Mouse (Mus musculus) liver, embryonic 14.5 days (tissue): ENCODE measurements around the gene Ch25h. TPM values are rescaled to one million over a fixed set of nuclear protein-coding genes. Genes with fewer than 3 reads are reported as not detected.
A peak's percentile ranks its signal among the peaks of the same experiment; 100 is the strongest.

Experiments
- ATAC-seq: fragments of 200-750 bp; cut with Nextera tagmentation; 2 replicates; pipeline ENCODE4 v1.8.0; 2017; ENCODE audit warnings: moderate number of reproducible peaks, mild to moderate bottlenecking, moderate library complexity; ENCODE audit not compliant: insufficient read depth
- DNase-seq, 3 experiments: peaks; one replicate each; pipeline ENCODE4 v3.0.0-alpha.2; 2012 to 2013; ENCODE audit warnings: low read depth in 3 of 3, low spot score in 3 of 3
- H3K27ac ChIP-seq: fragments of 300-500 bp; sonication (generic); 2 replicates; pipeline ENCODE4 v1.5.1; 2014; ENCODE audit warnings: moderate library complexity, mild to moderate bottlenecking, control low read depth, inconsistent platforms
- H3K27me3 ChIP-seq: fragments of 300-500 bp; sonication (generic); 2 replicates; pipeline ENCODE4 v1.6.1; 2014; ENCODE audit warnings: mild to moderate bottlenecking, low read length, moderate library complexity; ENCODE audit not compliant: control insufficient read depth, insufficient read depth
- H3K36me3 ChIP-seq: fragments of 300-500 bp; sonication (generic); replicated peaks from 2 replicates; pipeline ENCODE4 v1.6.1; 2014; ENCODE audit warnings: low read depth; ENCODE audit not compliant: control insufficient read depth, insufficient read depth
- H3K4me1 ChIP-seq, 2 experiments: fragments of 200-500 bp in 1 of 2; fragments of 300-500 bp in 1 of 2; sonication (generic) in 1 of 2; replicated peaks; 2 replicates each; pipeline ENCODE4 v1.6.1; 2012 to 2014; ENCODE audit warnings: antibody characterized with exemption in 1 of 2, inconsistent platforms in 1 of 2, low read length in 1 of 2; ENCODE audit not compliant: control insufficient read depth in 2 of 2, insufficient read depth in 2 of 2
- H3K4me2 ChIP-seq: fragments of 300-500 bp; sonication (generic); 2 replicates; pipeline ENCODE4 v1.6.1; 2014; ENCODE audit warnings: low read depth, mild to moderate bottlenecking, control low read depth, moderate library complexity
- H3K4me3 ChIP-seq, 2 experiments: fragments of 200-500 bp in 1 of 2; fragments of 300-500 bp in 1 of 2; sonication (generic) in 1 of 2; 2 replicates each; pipeline ENCODE4 v1.5.1; 2012 to 2014; ENCODE audit warnings: low read depth in 2 of 2, low read length in 2 of 2, mild to moderate bottlenecking in 2 of 2, control low read depth in 1 of 2, inconsistent platforms in 1 of 2, moderate library complexity in 1 of 2; ENCODE audit not compliant: insufficient read depth in 1 of 2
- H3K9ac ChIP-seq: fragments of 300-500 bp; sonication (generic); replicated peaks from 2 replicates; pipeline ENCODE4 v1.6.1; 2014; ENCODE audit warnings: mild to moderate bottlenecking, control low read depth, moderate library complexity
- H3K9me3 ChIP-seq: fragments of 300-500 bp; sonication (generic); 2 replicates; pipeline ENCODE4 v1.6.1; 2016; ENCODE audit warnings: low read length, mixed read lengths; ENCODE audit not compliant: control insufficient read depth
- CTCF ChIP-seq: IDR thresholded peaks from 2 replicates; pipeline ENCODE4 v1.5.1; 2016; ENCODE audit warnings: antibody characterized with exemption, low read depth, control low read depth
- EP300 ChIP-seq: IDR thresholded peaks from 2 replicates; pipeline ENCODE4 v1.6.1; 2016; ENCODE audit warnings: antibody characterized with exemption, low read depth
- WGBS: fragments of 180-500 bp; shearing (Covaris S2); extraction: QIAGEN DNeasy Blood & Tissue Kit; methylation state at CpG from one replicate; pipeline ENCODE4 v1.1.7; 2014; ENCODE audit not compliant: insufficient replicate concordance; 5-methylcytosine and 5-hydroxymethylcytosine counted together
- polyA plus RNA-seq, 2 experiments: library from polyadenylated mRNA; depleted of rRNA in 1 of 2; stranded (reverse) in 1 of 2; unstranded in 1 of 2; fragments of >200 nt; fragmentation: Nextera tagmentation in 1 of 2; extraction: Ambion mirVana in 1 of 2; gene quantifications; 2 replicates each; pipeline versions ENCODE4 v1.2.1 to v1.2.3; 2012 to 2014

Ch25h gene
- polyA plus RNA-seq, 2 experiments: 0.15 TPM; not detected in 1

DNA sequence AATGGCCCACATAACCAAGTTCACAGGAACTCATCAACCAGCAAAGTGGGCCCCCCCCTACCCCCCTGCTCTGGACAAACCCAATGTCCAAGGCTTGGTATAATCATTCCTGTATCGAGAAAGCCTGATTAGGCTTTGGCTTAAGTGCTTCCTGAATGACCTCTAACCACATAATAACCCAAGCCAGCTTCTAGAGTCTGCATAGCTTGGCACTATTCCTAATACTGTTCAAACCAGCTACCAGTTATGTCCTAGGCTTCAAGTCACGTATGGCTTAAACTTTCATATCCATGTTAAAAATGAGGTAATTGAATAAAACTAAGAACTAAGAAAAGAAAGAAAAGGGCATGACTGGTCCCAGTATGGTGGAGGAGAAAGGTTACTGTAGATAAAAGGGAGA, 41.4 kb upstream of the Ch25h start:
- Histone ChIP-seq H3K36me3 (no peaks in the 10 kb centered on the region), H3K4me3 (no peak overlapping the region), H3K9me3 (no peaks in the 10 kb centered on the region), H3K4me1 (peaks cover 0 to 9% of the 10 kb centered on the region in 2 experiments; a peak in 2 of 4 replicates), H3K4me2 (no peak overlapping the region), H3K27me3 (no peaks in the 10 kb centered on the region), H3K27ac (no peak overlapping the region), H3K9ac (no peak overlapping the region)
- TF ChIP-seq CTCF (no peak), EP300 (no peak)
- ATAC-seq (no peak), DNase-seq (no peak)
- 59% methylated on average over 2 of the region's 2 CpGs for WGBS

DNA sequence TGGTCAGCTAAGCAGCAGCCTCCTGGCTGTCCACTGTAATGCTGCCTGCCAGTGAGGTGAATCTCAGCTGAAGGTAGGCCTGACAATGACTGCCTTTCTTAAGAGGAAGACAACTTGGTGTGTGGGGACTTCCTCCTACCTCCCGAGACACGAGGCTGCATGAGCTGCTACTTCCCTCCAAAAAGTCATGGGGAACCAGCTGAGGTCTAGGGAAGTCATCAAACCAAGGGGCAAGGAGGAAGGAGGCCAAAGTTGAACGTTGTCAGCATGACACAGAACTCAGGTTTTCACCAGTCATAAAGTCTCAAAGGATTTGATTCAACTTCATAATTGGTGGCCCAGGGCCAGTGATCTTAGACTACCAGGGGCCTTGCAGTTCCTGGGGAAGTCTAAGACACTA, 40.7 kb upstream of the Ch25h start:
- Histone ChIP-seq H3K4me3 (no peak overlapping the region), H3K4me1 (peaks cover 0 to 9% of the 10 kb centered on the region in 2 experiments; a peak in 2 of 4 replicates), H3K9ac (no peak overlapping the region), H3K4me2 (no peak overlapping the region), H3K27ac (no peak overlapping the region), H3K36me3 (no peaks in the 10 kb centered on the region), H3K9me3 (no peaks in the 10 kb centered on the region), H3K27me3 (no peaks in the 10 kb centered on the region)
- DNase-seq (no peak), ATAC-seq (no peak)
- 25% methylated on average over 3 of the region's 3 CpGs for WGBS
- no peak for TF ChIP-seq EP300
- TF ChIP-seq CTCF: no peak

DNA sequence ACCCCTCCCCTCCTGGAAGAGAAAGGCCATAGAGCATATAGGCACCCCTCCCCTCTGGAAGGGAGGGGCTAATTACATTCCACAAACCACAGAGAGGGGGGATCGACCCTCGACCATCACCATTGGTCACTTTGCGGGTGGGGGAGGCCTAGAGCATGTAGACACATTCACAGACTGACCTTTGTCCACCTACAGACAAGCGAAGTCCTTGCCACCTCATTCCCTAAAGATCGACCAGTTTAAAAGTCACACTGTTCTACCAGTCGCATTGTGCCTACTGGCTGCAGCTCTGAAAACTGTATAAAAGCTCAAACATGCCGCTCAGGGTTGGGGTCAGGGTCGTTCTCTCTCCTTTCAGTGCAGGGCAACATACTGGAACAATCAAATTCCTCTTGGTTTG, 36.6 kb upstream of the Ch25h start:
- DNase-seq: peak in 1 of 3 experiments; percentile 35

DNA sequence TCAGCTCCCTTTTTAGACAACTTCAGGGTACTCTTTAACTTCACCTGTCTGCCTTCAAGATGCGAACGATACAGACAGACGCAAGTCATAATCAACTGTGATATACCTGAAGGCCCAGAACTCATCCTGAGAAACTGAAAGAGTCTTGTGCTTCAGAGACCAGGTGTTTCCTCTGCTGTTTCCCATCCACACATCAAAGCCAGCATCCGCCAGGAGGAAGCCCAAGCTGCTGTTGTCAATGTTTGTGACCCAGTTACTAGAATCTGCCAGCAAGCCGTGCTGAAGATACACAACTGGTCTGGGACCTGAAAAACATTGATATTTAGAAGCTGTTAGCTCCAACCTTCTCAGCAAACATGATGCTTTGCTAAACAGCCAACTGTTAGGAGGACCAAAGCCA, 35.8 kb upstream of the Ch25h start:
- ATAC-seq (no peak), DNase-seq (no peak)

More for the DNA sequence above, 36.6 kb upstream of the Ch25h start:
- TF ChIP-seq CTCF: no peak
- TF ChIP-seq EP300: no peak
- Histone ChIP-seq H3K4me2 (peak overlapping the region; percentile 4; the same call in 1 of the 2 replicates), H3K4me1 (no peaks in the 10 kb centered on the region; a peak in 2 of 4 replicates), H3K9ac (no peak overlapping the region), H3K27ac (no peak overlapping the region), H3K36me3 (no peaks in the 10 kb centered on the region), H3K4me3 (no peak overlapping the region), H3K9me3 (no peaks in the 10 kb centered on the region), H3K27me3 (no peaks in the 10 kb centered on the region)
- WGBS: 53% methylated on average over 8 of the region's 8 CpGs
- ATAC-seq: peak; percentile 77

DNA sequence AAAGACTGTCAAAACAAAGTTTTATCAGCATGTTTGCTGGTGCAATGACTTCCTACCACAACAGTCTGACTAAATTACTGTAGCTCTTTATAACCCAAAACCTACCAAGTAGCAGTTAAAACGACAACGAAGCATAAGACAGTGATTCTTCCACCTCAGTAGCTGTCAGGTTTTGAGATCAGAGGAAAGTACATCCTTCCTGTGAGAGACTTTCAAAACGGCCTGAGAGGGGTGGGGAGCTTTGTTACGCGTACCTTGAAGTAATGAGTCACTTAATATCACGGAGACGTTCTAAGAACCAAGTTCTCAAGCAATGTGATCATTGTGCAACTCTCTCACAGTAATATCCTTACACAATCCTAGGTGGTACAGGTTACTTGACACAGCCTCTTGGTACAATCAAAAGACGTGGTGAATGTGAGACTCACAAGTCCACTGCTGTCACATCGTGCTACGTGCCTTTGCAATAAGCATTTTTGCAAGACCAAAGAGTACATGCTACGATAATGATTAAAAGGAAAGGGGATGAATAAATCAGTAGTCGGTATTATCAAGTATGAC, 30.3 kb upstream of the Ch25h start:
- no peak for DNase-seq
- Histone ChIP-seq H3K36me3 (no peaks in the 10 kb centered on the region; the same call in 1 of the 2 replicates), H3K9ac (no peak overlapping the region), H3K9me3 (no peaks in the 10 kb centered on the region), H3K27me3 (no peaks in the 10 kb centered on the region), H3K4me3 (no peak overlapping the region), H3K4me1 (no peaks in the 10 kb centered on the region), H3K27ac (no peak overlapping the region), H3K4me2 (no peak overlapping the region)
- WGBS: 67% methylated on average over 12 of the region's 12 CpGs
- ATAC-seq: no peak
- TF ChIP-seq CTCF (no peak), EP300 (no peak)

More for the DNA sequence above, 35.8 kb upstream of the Ch25h start:
- WGBS: 68% methylated on average over 5 of the region's 5 CpGs
- Histone ChIP-seq H3K4me2 (no peak overlapping the region), H3K9ac (no peak overlapping the region), H3K9me3 (no peaks in the 10 kb centered on the region), H3K36me3 (no peaks in the 10 kb centered on the region), H3K4me3 (no peak overlapping the region), H3K27me3 (no peaks in the 10 kb centered on the region), H3K4me1 (no peaks in the 10 kb centered on the region), H3K27ac (no peak overlapping the region)
- TF ChIP-seq CTCF (no peak), EP300 (no peak)
